Mouse (Mus musculus): ENCODE results near the gene Clcf1. TPM values are rescaled to one million over a fixed set of nuclear protein-coding genes. Genes with fewer than 3 reads are reported as not detected.
A peak's percentile ranks its signal among the peaks of the same experiment; 100 is the strongest.

The Clcf1 gene
- total RNA-seq, 1 experiment from 2014 or later = 2.0 TPM

GRCm38 (mm10) chr19:4216041-4216685 lies 2.1 kb downstream of the Clcf1 start:
- ATAC-seq (replicated peaks; ENCODE audit: low read depth, poor library complexity, severe bottlenecking) = no peak

GRCm38 (mm10) chr19:4217140-4217539 lies 3.1 kb downstream of the Clcf1 start:
- ATAC-seq (replicated peaks; ENCODE audit: low read depth, poor library complexity, severe bottlenecking) = no peak

- no peak for ATAC-seq (replicated peaks; ENCODE audit: low read depth, poor library complexity, severe bottlenecking)
These were observed 3.8 kb downstream of the Clcf1 start for GRCm38 (mm10) chr19:4217855-4218254.

- ATAC-seq (replicated peaks; ENCODE audit: low read depth, poor library complexity, severe bottlenecking) = no peak
These were observed 4.3 kb downstream of the Clcf1 start for GRCm38 (mm10) chr19:4218293-4218692.

- peak; percentile 23; the same call in 1 of the 2 replicates for ATAC-seq (replicated peaks; ENCODE audit: low read depth, poor library complexity, severe bottlenecking)
These were observed 4.7 kb downstream of the Clcf1 start for GRCm38 (mm10) chr19:4218784-4219183.

- ATAC-seq (replicated peaks; ENCODE audit: low read depth, poor library complexity, severe bottlenecking) = no peak
These were observed 5.9 kb downstream of the Clcf1 start for GRCm38 (mm10) chr19:4219943-4220342.

GRCm38 (mm10) chr19:4220416-4220815 lies 6.4 kb downstream of the Clcf1 start:
- ATAC-seq (replicated peaks; ENCODE audit: low read depth, poor library complexity, severe bottlenecking) = no peak

GRCm38 (mm10) chr19:4220957-4221743 lies 7.1 kb downstream of the Clcf1 start:
- ATAC-seq (replicated peaks; ENCODE audit: low read depth, poor library complexity, severe bottlenecking) = no peak; the same call in 1 of the 2 replicates

- ATAC-seq (replicated peaks; ENCODE audit: low read depth, poor library complexity, severe bottlenecking) = peak; percentile 61
These were observed 8.1 kb downstream of the Clcf1 start for GRCm38 (mm10) chr19:4222165-4222564.

- ATAC-seq (replicated peaks; ENCODE audit: low read depth, poor library complexity, severe bottlenecking) = no peak
These were observed 12.7 kb downstream of the Clcf1 start for GRCm38 (mm10) chr19:4226779-4227178.

- ATAC-seq (replicated peaks; ENCODE audit: low read depth, poor library complexity, severe bottlenecking) = no peak
These were observed 13.4 kb downstream of the Clcf1 start for GRCm38 (mm10) chr19:4227446-4227845.

- peak; percentile 52 for ATAC-seq (replicated peaks; ENCODE audit: low read depth, poor library complexity, severe bottlenecking)
These were observed 14.0 kb downstream of the Clcf1 start for GRCm38 (mm10) chr19:4227894-4228678.

GRCm38 (mm10) chr19:4228891-4229290 lies 14.9 kb downstream of the Clcf1 start:
- no peak for ATAC-seq (replicated peaks; ENCODE audit: low read depth, poor library complexity, severe bottlenecking)

GRCm38 (mm10) chr19:4229451-4230076 lies 15.5 kb downstream of the Clcf1 start:
- no peak for ATAC-seq (replicated peaks; ENCODE audit: low read depth, poor library complexity, severe bottlenecking)

GRCm38 (mm10) chr19:4230415-4230814 lies 16.4 kb downstream of the Clcf1 start:
- no peak for ATAC-seq (replicated peaks; ENCODE audit: low read depth, poor library complexity, severe bottlenecking)

- ATAC-seq (replicated peaks; ENCODE audit: low read depth, poor library complexity, severe bottlenecking) = peak; percentile 79
These were observed 17.5 kb downstream of the Clcf1 start, which contains the start of gene Pold4 for GRCm38 (mm10) chr19:4231253-4232185. Gene Pold4 (plus strand): TSS chr19:4231899.

- peak; percentile 28 for ATAC-seq (replicated peaks; ENCODE audit: low read depth, poor library complexity, severe bottlenecking)
These were observed 18.1 kb downstream of the Clcf1 start for GRCm38 (mm10) chr19:4232186-4232572.

- ATAC-seq (replicated peaks; ENCODE audit: low read depth, poor library complexity, severe bottlenecking) = no peak
These were observed 18.6 kb downstream of the Clcf1 start for GRCm38 (mm10) chr19:4232651-4233050.

- ATAC-seq (replicated peaks; ENCODE audit: low read depth, poor library complexity, severe bottlenecking) = no peak
These were observed 20.5 kb downstream of the Clcf1 start for GRCm38 (mm10) chr19:4234548-4234947.

Measured in common myeloid progenitor, adult 5-6 weeks (primary cell).